Mouse (Mus musculus): ENCODE measurements around the gene Galnt13. TPM values are rescaled to one million over a fixed set of nuclear protein-coding genes. Genes with fewer than 3 reads are reported as not detected.

The Galnt13 gene
- polyA plus RNA-seq (2015; fragmentation: Nextera tagmentation; extraction: Ambion mirVana) = not detected in 2 replicates

GRCm38 (mm10) chr2:54435937-54436735 lies at the start of gene Galnt13:
TSS of gene Galnt13 (plus strand) at chr2:54436317.
- Histone ChIP-seq H3K4me3 (replicated peaks) (peak within 1 kb of the TSS; percentile 17; the same call in 1 of the 2 replicates), H3K9ac (no peak within 1 kb of the TSS), H3K9me3 (replicated peaks) (no peaks in the 10 kb centered on the region), H3K4me1 (replicated peaks) (no peaks in the 10 kb centered on the region), H3K36me3 (replicated peaks) (no peaks in the 10 kb centered on the region), H3K27ac (replicated peaks) (no peak within 1 kb of the TSS), H3K27me3 (peaks cover 28% of the 10 kb centered on the region), H3K4me2 (peak within 1 kb of the TSS; percentile 20)
- ATAC-seq (ENCODE audit: insufficient read depth) = no peak
- WGBS (ENCODE audit: insufficient replicate concordance) = 1% methylated on average over 81 of the region's 81 CpGs

- no peak for ATAC-seq (ENCODE audit: insufficient read depth)
- H3K27ac ChIP-seq (replicated peaks) = no peak overlapping the region
- H3K4me3 ChIP-seq (replicated peaks) = no peak overlapping the region
- H3K9ac ChIP-seq = no peak overlapping the region
- no peaks in the 10 kb centered on the region for H3K9me3 ChIP-seq (replicated peaks)
- no peaks in the 10 kb centered on the region for H3K4me1 ChIP-seq (replicated peaks)
- 33% methylated on average over 2 of the region's 2 CpGs for WGBS (ENCODE audit: insufficient replicate concordance)
- peaks cover 9% of the 10 kb centered on the region for H3K27me3 ChIP-seq
- no peak overlapping the region for H3K4me2 ChIP-seq
- H3K36me3 ChIP-seq (replicated peaks) = no peaks in the 10 kb centered on the region
Observed at GRCm38 (mm10) chr2:54431060-54431459, 5.1 kb upstream of the Galnt13 start.

DNA sequence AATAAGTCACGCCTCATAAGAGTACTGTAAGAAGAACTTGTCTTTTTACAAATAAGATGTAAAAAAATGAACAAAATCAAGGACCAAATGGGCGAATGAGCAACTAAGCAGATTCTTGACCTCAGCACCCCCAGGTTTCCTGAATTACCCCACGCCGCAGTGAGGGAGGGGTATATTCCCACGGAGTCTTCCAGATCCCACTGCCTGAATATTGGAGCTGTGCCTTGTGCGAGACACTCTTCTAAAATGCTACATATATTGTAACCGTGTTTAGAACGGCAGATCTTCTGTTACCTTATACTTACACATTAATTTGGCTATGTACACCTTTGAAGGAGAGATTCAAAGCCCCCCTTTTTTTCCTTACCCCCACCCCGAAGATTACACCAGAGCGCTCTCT lies 737 bp upstream of the Galnt13 start:
- Histone ChIP-seq H3K27me3 (peaks cover 28% of the 10 kb centered on the region), H3K4me3 (replicated peaks) (no peak overlapping the region), H3K9ac (no peak overlapping the region), H3K4me2 (no peak overlapping the region), H3K4me1 (replicated peaks) (no peaks in the 10 kb centered on the region), H3K9me3 (replicated peaks) (no peaks in the 10 kb centered on the region), H3K27ac (replicated peaks) (no peak overlapping the region), H3K36me3 (replicated peaks) (no peaks in the 10 kb centered on the region)
- ATAC-seq (ENCODE audit: insufficient read depth) = no peak
- WGBS (ENCODE audit: insufficient replicate concordance) = 42% methylated on average over 10 of the region's 10 CpGs

DNA sequence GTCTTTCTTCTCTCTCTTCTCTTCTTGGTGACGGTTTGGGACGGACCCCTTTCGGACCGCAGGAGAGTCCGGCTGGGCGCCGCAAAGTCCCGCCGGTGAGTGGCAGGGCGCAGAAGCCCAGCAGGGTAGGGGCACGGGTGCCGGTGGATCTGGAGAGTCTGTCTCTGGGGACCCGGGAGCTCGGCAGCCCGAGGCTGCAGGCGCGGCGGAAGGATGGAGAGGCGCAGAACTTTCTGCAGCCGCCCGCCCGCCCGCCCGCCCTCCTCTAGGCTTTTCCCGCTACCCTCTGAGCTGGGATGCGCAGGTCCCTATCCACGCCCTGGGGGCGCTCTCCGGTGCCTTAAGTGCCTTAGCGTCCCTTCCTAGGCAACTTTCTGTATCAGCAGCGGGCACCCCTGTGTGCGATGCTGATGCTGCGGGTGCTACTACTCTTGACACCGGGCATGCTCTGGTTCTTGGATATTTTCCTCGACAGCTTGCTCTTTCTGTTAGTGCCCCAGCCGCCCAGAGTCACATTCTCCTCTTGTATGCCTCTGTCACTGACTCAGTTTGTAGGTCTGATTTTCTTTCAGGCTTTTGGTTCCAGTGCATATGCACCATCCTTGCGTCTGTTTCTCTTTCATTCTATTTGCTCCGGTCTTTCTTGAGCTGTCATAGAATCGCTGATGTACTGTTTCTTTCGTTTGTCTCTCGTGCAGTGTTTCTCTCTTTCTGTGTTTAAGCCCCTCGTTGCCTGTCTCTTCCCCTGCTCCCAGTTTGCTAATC lies 801 bp downstream of the Galnt13 start:
- Histone ChIP-seq H3K4me2 (peak overlapping the region; percentile 20; the same call in 1 of the 2 replicates), H3K27ac (replicated peaks) (no peak overlapping the region), H3K9me3 (replicated peaks) (no peaks in the 10 kb centered on the region), H3K4me3 (replicated peaks) (no peak overlapping the region), H3K36me3 (replicated peaks) (no peaks in the 10 kb centered on the region), H3K9ac (no peak overlapping the region), H3K27me3 (peaks cover 28% of the 10 kb centered on the region), H3K4me1 (replicated peaks) (no peaks in the 10 kb centered on the region)
- ATAC-seq (ENCODE audit: insufficient read depth) = no peak
- 5% methylated on average over 41 of the region's 42 CpGs for WGBS (ENCODE audit: insufficient replicate concordance)

DNA sequence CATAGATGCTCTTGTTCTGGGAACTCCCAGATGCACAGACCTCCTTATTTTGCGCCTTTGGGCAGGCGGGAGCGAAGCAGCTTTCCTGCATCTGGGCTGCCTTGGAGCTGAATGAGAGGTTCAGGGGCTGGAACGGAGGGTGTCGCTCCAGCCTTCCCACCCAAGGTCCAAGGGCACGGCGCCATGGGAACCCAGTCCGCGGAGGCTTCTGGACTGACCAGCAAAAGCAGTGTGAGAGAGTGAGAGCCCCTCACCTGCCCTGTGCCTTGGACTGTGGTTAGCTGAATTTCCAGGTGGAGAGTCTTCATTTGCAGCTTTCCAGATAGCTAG lies 1.3 kb downstream of the Galnt13 start:
- H3K27me3 ChIP-seq = peaks cover 28% of the 10 kb centered on the region
- H3K27ac ChIP-seq (replicated peaks) = no peak overlapping the region
- no peaks in the 10 kb centered on the region for H3K36me3 ChIP-seq (replicated peaks)
- H3K4me3 ChIP-seq (replicated peaks) = no peak overlapping the region
- H3K4me1 ChIP-seq (replicated peaks) = no peaks in the 10 kb centered on the region
- H3K4me2 ChIP-seq = no peak overlapping the region
- WGBS (ENCODE audit: insufficient replicate concordance) = 5% methylated on average over 9 of the region's 9 CpGs
- no peak for ATAC-seq (ENCODE audit: insufficient read depth)
- no peak overlapping the region for H3K9ac ChIP-seq
- H3K9me3 ChIP-seq (replicated peaks) = no peaks in the 10 kb centered on the region

DNA sequence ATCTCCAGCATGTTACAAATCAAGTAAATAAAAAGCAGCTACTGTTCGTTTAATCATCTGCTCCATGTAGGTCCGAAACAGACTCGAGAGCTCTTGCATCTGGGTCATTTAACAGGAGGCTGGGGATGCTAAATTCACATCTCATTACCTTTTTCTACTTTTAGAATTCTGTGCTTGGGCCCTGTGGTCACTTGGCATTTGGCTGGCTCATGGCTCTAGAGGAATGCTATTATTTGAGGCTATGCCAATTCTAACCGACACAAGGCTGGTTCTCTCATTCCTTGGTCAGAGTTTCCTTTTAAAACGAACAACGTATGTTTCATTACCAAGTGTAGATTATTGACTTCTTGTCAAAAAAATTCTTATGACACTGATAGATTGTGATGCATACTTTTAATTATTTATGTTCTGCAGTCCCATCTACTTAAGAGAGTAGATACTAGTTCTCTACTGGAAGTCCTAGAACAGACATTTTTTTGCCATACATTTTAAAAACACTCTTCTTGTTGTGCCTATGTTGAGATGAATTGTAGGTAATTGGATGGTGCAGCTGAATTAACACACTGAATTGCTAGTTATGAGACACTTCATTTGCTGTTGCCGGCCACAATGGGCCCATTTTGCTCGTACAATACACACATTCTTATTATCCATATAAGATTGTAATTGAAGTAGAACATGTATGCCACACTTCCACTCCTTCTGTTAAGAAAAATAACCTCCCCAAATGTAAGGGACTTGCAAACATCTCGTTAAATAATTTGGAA lies 6.8 kb downstream of the Galnt13 start:
- Histone ChIP-seq H3K9me3 (replicated peaks) (no peaks in the 10 kb centered on the region), H3K4me2 (no peak overlapping the region), H3K4me3 (replicated peaks) (no peak overlapping the region), H3K9ac (no peak overlapping the region), H3K4me1 (replicated peaks) (no peaks in the 10 kb centered on the region), H3K27me3 (peaks cover under 1% of the 10 kb centered on the region), H3K36me3 (replicated peaks) (no peaks in the 10 kb centered on the region), H3K27ac (replicated peaks) (no peak overlapping the region)
- WGBS (ENCODE audit: insufficient replicate concordance) = 55% methylated on average over 9 of the region's 9 CpGs
- ATAC-seq (ENCODE audit: insufficient read depth) = no peak

DNA sequence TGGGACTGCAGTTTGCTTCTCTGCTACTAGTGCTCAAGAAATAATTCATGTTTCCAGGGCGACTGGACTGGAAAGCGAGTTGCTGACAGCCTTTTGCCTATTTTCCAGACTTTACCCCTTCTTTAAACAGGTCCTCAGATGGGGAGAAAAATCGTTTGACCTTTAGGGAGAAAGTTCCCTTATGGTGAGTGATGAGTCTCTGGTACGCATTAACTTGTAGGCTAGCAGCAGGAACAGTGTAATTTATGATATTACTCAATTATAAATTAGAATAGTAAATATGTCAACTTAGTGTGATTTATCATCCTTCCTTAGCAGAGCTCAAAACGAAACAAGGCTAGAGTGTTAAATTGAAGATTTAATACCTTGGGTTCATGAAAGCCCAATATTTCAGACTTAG lies 47.3 kb downstream of the Galnt13 start:
- H3K36me3 ChIP-seq (replicated peaks) = no peaks in the 10 kb centered on the region
- no peaks in the 10 kb centered on the region for H3K9me3 ChIP-seq (replicated peaks)
- no peak overlapping the region for H3K27ac ChIP-seq (replicated peaks)
- no peak overlapping the region for H3K9ac ChIP-seq
- no peaks in the 10 kb centered on the region for H3K27me3 ChIP-seq
- H3K4me3 ChIP-seq (replicated peaks) = no peak overlapping the region
- 51% methylated on average over 5 of the region's 5 CpGs for WGBS (ENCODE audit: insufficient replicate concordance)
- no peaks in the 10 kb centered on the region for H3K4me1 ChIP-seq (replicated peaks)
- H3K4me2 ChIP-seq = no peak overlapping the region
- ATAC-seq (ENCODE audit: insufficient read depth) = no peak

- Histone ChIP-seq H3K9ac (no peak overlapping the region), H3K4me2 (no peak overlapping the region), H3K4me1 (replicated peaks) (no peaks in the 10 kb centered on the region), H3K27ac (replicated peaks) (no peak overlapping the region), H3K9me3 (replicated peaks) (no peaks in the 10 kb centered on the region), H3K36me3 (replicated peaks) (no peaks in the 10 kb centered on the region), H3K27me3 (no peaks in the 10 kb centered on the region), H3K4me3 (replicated peaks) (no peak overlapping the region)
- ATAC-seq (ENCODE audit: insufficient read depth) = no peak
- 61% methylated on average over 3 of the region's 3 CpGs for WGBS (ENCODE audit: insufficient replicate concordance)
Observed at GRCm38 (mm10) chr2:54522989-54523388, 86.9 kb downstream of the Galnt13 start.

- WGBS (ENCODE audit: insufficient replicate concordance) = 42% methylated on average over 3 of the region's 3 CpGs
- ATAC-seq (ENCODE audit: insufficient read depth) = no peak
Observed at GRCm38 (mm10) chr2:54527073-54527472, 91.0 kb downstream of the Galnt13 start.

GRCm38 (mm10) chr2:54558357-54559153 lies 122.4 kb downstream of the Galnt13 start:
- Histone ChIP-seq H3K9ac (no peak overlapping the region), H3K27ac (replicated peaks) (no peak overlapping the region), H3K36me3 (replicated peaks) (no peaks in the 10 kb centered on the region), H3K4me3 (replicated peaks) (no peak overlapping the region), H3K4me1 (replicated peaks) (no peaks in the 10 kb centered on the region), H3K9me3 (replicated peaks) (no peaks in the 10 kb centered on the region), H3K27me3 (no peaks in the 10 kb centered on the region), H3K4me2 (no peak overlapping the region)
- WGBS (ENCODE audit: insufficient replicate concordance) = 59% methylated on average over 10 of the region's 10 CpGs
- ATAC-seq (ENCODE audit: insufficient read depth) = no peak

More at GRCm38 (mm10) chr2:54527073-54527472, 91.0 kb downstream of the Galnt13 start:
- Histone ChIP-seq H3K9me3 (replicated peaks) (no peaks in the 10 kb centered on the region), H3K4me3 (replicated peaks) (no peak overlapping the region), H3K27me3 (no peaks in the 10 kb centered on the region), H3K4me2 (no peak overlapping the region), H3K27ac (replicated peaks) (no peak overlapping the region), H3K36me3 (replicated peaks) (no peaks in the 10 kb centered on the region), H3K9ac (no peak overlapping the region), H3K4me1 (replicated peaks) (no peaks in the 10 kb centered on the region)
